Mouse (Mus musculus) spleen, postnatal 10 days (tissue): Measurements from ENCODE around the gene Abhd16b.

Source experiments
- DNase-seq, 2 experiments: peaks; one replicate each; pipeline ENCODE4 v3.0.0; 2021 to 2022; ENCODE audit warnings: low spot score in 2 of 2

Gene Abhd16b

GRCm38 (mm10) chr2:181493156-181493927 is at the start of gene Abhd16b:
Gene Abhd16b (plus strand): TSS chr2:181493206.
- no peak for DNase-seq

DNA sequence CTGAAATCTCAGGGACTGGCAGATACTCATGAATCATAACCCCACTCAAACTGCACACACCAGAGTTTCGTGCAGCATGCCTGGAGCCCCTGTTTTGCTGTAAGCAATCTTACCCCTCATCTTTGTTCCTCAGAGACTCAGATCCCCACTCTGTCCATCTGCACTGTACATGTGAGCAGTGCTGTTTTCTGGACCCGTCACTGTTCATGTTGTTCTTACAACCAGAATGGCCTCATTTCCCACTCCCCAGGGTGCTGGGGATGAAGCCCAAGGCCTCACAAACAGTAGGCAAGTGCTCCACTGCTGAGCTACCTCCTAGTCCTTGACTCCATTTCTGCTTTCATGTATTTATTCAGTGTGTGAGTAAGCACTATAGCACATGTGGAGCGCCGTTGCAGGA is 40.8 kb upstream of the Abhd16b start:
- DNase-seq: no peak

DNA sequence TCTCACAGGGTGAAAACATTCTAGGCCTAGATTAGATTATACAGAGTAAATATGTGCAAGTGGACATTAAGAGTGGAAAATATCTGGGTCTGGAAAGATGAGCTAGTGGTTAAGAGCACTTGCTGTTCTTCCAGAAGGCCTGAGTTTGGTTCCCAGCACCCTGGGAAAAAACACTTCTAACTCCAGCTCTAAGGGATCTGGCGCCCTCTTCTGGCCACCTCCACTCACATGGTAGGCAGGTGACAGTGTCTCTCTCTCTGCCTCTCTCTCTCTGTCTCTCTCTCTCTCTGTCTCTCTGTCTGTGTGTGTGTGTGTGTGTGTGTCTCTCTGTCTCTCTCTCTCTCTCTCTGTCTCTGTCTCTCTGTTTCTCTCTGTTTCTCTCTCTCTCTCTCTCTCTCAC is 39.7 kb upstream of the Abhd16b start:
- peak in 1 of 2 experiments; percentile 52 for DNase-seq

DNA sequence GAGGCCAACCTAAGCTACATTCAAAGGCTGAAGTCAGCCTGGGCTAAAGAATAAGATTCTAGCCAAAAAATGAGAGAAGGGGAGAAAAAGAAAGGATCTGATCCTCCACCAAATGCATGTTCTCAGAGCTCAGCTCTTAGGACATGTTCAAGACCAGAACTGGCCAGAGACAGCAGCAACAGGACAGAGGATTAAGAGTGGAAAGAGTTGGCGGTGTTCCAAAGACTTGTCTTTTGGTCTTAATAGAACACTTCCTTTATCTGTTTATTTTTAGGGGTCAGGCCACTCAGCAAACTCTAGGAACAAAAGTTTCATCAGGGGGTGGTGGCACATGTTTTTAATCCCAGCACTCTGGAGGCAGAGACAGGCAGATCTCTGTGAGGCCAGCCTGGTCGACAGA is 37.1 kb upstream of the Abhd16b start:
- DNase-seq: no peak

GRCm38 (mm10) chr2:181457831-181458230 is 35.2 kb upstream of the Abhd16b start:
- DNase-seq: no peak

DNA sequence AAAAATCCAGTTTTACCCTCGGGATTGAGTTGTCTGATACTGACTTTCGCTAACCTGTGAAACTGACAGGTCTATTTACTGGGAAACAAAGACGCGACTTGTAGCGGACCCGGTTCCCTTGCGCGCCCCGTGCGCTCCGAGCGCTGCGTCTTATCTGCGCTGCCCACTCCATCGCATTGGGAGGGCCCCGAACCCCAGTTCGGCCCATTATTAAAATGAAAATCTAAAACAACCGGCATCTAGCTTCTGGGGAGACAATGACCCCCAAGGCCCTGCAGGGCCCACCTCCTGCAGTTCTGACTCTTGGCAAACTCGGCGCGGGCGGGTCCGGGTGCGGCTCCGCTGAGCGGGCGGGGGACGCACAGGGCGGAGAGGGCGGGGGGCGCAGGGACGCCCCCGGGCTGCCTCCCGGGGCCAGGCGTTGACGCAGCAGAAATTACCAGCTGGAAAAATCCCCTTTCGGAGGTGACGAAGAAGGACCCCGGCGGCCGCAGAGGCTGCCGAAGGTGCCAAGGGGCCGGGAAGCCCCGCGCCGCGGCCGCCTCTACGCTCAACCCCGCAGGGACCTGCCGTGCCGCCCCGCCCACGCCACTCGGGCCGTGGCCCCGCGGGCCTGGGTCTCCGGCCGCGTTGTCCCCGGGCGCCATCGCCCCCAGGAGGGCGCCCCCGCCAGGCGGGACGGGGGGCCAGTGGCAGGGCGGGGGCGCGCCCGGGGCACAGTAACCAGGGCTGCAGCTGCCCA is 34.4 kb upstream of the Abhd16b start:
- DNase-seq: peak; percentile 53 to 55

- peak; percentile 86 to 90 for DNase-seq
Measured at GRCm38 (mm10) chr2:181459153-181459672, 33.8 kb upstream of the Abhd16b start, which contains the start of gene Zbtb46. Gene Zbtb46 (minus strand): TSS chr2:181459426.

GRCm38 (mm10) chr2:181459673-181460621 is 33.1 kb upstream of the Abhd16b start:
- DNase-seq: peak; percentile 70 to 71

- no peak for DNase-seq
Measured at GRCm38 (mm10) chr2:181461536-181462100, 31.4 kb upstream of the Abhd16b start.

GRCm38 (mm10) chr2:181462604-181463003 is 30.4 kb upstream of the Abhd16b start:
- no peak for DNase-seq

GRCm38 (mm10) chr2:181463008-181463738 is 29.8 kb upstream of the Abhd16b start:
- DNase-seq: peak in 1 of 2 experiments; percentile 60

DNA sequence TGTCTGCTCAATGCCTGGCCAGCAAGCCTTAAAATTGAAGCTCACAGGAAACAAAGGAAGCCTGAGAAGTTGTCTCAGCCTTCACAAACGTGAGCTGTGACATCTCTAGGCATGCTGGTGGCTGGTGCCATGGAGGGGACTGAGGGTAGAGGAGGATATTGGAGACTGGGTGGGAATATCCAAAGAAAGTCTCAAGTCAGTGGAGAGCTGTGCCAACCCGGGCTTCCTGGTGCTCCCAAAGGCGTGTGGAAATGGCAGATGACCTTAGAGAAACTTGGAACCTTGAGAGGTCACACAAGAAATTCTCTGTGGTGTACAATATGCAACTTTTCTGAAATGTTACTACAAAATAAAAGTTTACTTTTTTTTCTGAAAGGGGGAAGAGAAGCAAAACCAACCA is 27.6 kb upstream of the Abhd16b start:
- DNase-seq: no peak

GRCm38 (mm10) chr2:181470285-181470684 is 22.7 kb upstream of the Abhd16b start:
- DNase-seq: no peak

DNA sequence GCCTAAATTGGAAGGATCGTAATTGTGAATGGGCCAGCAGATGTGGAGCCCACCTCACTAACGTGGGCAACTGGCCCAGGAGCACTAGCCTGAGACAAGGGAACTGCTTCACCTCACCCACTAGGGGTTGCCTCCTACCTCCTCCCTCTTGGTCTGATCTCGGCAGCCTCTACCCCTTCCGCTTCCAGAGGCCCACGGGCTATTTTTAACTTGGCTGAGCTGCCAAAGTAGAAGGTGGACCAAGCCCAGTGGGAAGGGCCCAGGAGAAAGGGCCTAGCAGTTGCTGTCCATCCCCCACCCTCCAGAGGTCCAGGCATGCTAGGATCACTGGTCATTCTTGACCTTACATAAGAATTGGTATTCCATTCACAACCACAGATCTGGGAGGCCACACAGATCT is 21.8 kb upstream of the Abhd16b start:
- DNase-seq: no peak

DNA sequence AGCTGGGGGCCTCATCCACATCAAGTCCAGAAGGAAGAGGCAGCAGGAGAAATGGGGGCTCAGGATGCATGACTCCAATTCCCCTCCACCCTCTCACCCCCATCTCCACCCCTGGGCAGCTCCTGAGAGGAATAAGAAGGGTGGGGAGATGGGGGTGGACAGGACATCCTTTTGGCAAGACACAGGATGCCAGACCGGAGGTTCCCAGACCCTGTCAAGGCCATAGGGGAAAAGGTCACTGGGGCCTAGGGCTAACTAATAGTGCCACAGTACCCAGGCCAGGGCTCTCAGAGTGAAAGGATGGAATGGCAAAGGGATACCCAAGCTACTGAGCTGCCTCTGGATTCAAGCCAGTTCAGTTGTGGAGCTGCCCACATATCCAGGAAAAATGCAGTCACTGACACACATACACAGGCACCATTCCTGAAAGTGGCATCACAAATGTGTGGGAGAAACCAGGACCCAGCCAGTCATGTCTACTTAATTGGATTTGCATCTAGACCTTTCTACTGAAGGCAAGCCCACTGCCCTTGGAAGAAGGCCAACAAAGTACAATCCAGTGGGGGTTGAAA is 20.7 kb upstream of the Abhd16b start:
- DNase-seq: no peak

DNA sequence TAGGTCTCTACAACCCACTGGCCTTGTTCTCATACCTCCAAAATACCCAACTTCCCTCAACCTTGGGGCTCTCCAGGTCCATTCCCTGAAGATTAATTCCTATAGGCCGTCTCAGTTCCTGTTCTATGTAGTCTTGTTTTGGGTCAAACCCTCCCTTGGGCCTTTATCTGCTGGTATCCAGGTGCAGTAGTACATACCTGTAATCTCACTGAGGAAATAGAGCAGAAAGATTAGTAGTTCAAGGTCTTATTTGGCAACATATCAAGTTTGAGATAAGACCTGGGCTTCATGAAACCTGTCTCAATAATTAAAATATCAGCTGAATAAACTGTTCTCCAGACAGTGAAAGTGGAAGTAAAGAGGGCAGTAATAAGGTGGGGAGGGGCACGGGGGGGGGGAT is 9.9 kb upstream of the Abhd16b start:
- DNase-seq: no peak

DNA sequence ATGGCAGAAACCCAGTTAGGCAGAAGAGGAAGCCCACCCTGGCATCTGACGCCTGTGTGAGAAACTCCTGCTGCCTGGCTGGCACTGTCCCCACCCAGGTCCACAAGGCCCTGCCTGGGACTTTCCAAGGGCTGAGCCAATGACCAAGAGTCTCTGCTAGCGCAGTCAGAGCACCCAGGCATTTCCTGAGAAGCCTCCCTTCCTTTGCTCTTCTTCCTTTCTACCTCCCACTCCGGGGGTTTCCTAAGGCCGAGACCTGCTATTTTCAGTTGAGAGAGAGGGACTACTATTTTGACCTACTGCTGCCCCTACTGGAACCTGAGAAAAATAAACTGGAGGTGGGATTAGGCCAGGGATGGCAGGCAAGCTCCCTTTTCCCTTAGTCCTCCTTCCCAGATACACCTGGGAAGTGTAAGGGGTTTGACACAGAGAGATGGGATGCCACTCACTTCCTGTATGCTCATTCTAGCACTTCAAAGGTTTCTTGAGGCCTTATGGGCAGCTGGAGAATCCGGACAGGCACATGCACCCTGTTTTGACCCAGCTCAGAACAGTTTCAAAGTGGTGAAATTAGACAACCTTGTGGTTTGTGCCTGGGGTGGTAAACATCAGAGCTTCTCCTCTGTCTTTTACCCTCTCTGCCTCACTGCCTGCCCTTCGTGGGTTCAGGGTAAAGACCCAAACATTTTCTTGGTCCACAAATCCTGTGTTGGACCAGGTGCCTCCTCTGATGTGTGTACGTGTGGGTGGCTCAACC is 9.3 kb upstream of the Abhd16b start:
- DNase-seq: peak; percentile 34 to 52

DNA sequence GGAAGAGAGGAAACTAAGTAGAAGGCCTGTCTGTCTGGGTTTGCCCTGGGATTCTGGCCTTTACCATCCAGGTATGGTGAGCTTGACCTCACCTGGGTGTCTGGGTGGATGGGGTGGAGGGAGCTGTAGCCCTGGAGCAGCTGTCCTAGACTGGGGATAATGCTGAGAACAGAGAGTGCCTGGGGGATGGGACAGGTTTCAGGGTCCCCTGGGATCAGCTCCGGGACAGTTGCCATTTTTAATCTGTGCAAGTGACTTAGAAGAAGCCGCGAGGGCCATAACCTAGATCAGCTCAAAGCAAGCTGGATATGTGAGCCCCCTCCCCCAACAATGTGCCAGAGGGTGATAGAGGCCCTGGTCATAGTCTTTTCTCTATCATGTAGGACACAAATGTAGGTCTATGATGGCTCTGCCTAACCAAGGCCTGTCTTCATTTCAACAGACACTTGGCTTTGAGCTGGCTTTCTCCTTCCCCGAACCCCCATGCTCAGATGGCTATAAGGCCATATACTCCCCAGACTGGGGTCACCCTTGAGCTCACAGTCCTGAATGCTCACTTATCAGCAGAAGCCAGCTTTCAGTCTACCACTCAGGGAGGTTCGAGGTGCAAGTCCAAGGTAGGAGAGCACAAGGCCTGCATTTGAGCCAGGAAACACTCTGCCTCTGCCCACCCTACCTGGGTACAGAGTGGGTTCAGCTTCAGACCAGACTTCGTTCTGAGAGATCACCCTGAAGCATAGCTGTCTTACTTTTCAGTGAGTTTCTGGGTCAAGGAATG is 8.4 kb upstream of the Abhd16b start:
- DNase-seq: no peak

DNA sequence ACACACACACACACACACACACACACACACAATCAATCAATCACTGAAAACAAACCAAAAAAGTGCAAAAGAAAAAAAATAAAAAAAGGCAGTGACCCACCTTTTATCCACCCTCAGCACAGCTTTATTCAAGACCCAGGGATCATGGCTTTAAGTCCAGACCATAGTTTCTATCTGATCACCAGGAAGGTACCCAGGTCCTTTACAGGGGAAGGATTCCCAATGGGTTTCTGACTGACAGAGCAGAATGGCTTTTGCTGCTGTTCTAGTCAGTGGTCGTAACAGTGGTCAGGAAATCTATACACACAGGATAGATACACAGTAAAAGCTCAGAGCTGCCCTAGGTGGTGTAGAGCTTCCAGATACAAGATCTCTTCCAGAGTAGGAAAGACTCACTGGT is 7.3 kb upstream of the Abhd16b start:
- DNase-seq: no peak
